24 mouse cellular contexts compared by ENCODE assay signal in the genomic region with DNA sequence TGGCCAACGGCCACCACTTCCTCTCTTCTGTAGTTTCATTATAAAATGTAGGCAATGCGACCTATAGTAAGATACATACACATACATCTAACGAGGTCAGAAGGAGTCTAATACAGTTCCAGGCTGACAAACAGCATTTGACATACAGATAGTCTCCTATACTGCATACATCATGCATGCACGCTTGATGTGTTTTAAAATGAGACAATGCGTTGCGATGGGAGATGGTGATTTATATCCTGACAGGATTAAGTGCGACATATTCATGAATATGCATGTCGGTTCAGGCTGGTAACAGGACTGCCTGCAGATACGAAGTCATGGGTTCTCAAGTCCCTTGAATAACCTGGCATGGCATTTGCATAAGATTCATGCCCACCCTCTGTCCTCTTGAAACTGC. TPM values are rescaled to one million over a fixed set of nuclear protein-coding genes. Genes with fewer than 3 reads are reported as not detected.
DNase-seq lines count a peak whose midpoint lies in the region; ATAC-seq lines count a peak whose summit lies in the region.
"Had no signal": no experiment of that assay in that cellular context is flagged by ENCODE, and none has a peak within 500 bp of the region (broad histone marks: within the 10 kb centered on the region; RNA-seq: fewer than 3 reads in every experiment).

No protein-coding gene starts in this region.

- 59% methylated on average over 9 of the region's 9 CpGs for WGBS in hindbrain, embryonic 12.5 days
- WGBS in hindbrain, embryonic 11.5 days, result 74% methylated on average over 9 of the region's 9 CpGs
- 33% methylated on average over 9 of the region's 9 CpGs for WGBS in midbrain, embryonic 14.5 days
- WGBS in midbrain, embryonic 10.5 days, result 88% methylated on average over 9 of the region's 9 CpGs
- WGBS in neural tube, embryonic 13.5 days, result 34% methylated on average over 9 of the region's 9 CpGs

- no peak overlapping the region for H3K4me2 ChIP-seq in hindbrain, embryonic 12.5 days (replicated peaks)
- H3K4me2 ChIP-seq in hindbrain, embryonic 11.5 days (replicated peaks; ENCODE audit: low read depth, low read length), result no peak overlapping the region
- H3K4me2 ChIP-seq in midbrain, embryonic 14.5 days (ENCODE audit: low read length), result no peak overlapping the region
- no peak overlapping the region for H3K4me2 ChIP-seq in neural tube, embryonic 13.5 days
- H3K4me2 ChIP-seq: embryonic facial prominence, embryonic 13.5 days; forebrain, embryonic 12.5 days; heart, embryonic 11.5 days; heart, embryonic 15.5 days had no signal

- no peaks in the 10 kb centered on the region for H3K9me3 ChIP-seq in hindbrain, embryonic 12.5 days (replicated peaks)
- H3K9me3 ChIP-seq in hindbrain, embryonic 11.5 days (ENCODE audit: control insufficient read depth, low read length), result no peaks in the 10 kb centered on the region
- H3K9me3 ChIP-seq in midbrain, embryonic 14.5 days (ENCODE audit: control insufficient read depth, low read length), result no peaks in the 10 kb centered on the region
- no peaks in the 10 kb centered on the region for H3K9me3 ChIP-seq in midbrain, embryonic 10.5 days (replicated peaks)
- no peaks in the 10 kb centered on the region for H3K9me3 ChIP-seq in neural tube, embryonic 13.5 days
- H3K9me3 ChIP-seq: embryonic facial prominence, embryonic 13.5 days; forebrain, embryonic 12.5 days; heart, embryonic 15.5 days had no signal

- no peak overlapping the region for H3K9ac ChIP-seq in hindbrain, embryonic 12.5 days
- H3K9ac ChIP-seq in hindbrain, embryonic 11.5 days (ENCODE audit: low read depth, low read length), result no peak overlapping the region
- H3K9ac ChIP-seq in midbrain, embryonic 14.5 days (replicated peaks; ENCODE audit: low read length), result no peak overlapping the region
- peak overlapping the region; percentile 3; the same call in 1 of the 2 replicates for H3K9ac ChIP-seq in neural tube, embryonic 13.5 days
- H3K9ac ChIP-seq: embryonic facial prominence, embryonic 13.5 days; forebrain, embryonic 12.5 days; heart, embryonic 15.5 days had no signal

- H3K4me3 ChIP-seq in hindbrain, embryonic 12.5 days, result no peak overlapping the region
- H3K4me3 ChIP-seq in hindbrain, embryonic 11.5 days (ENCODE audit: low read depth, low read length), result no peak overlapping the region
- H3K4me3 ChIP-seq in midbrain, embryonic 14.5 days (replicated peaks; ENCODE audit: low read depth, low read length), result no peak overlapping the region
- H3K4me3 ChIP-seq in midbrain, embryonic 10.5 days, result no peak overlapping the region
- H3K4me3 ChIP-seq in neural tube, embryonic 13.5 days, result no peak overlapping the region
- H3K4me3 ChIP-seq: embryonic facial prominence, embryonic 13.5 days; forebrain, embryonic 12.5 days; heart, adult 2 months; heart, embryonic 15.5 days had no signal

- H3K4me1 ChIP-seq in hindbrain, embryonic 12.5 days, result peaks cover 14% of the 10 kb centered on the region
- no peaks in the 10 kb centered on the region for H3K4me1 ChIP-seq in hindbrain, embryonic 11.5 days (replicated peaks; ENCODE audit: control insufficient read depth, insufficient read depth, low read length)
- no peaks in the 10 kb centered on the region for H3K4me1 ChIP-seq in midbrain, embryonic 14.5 days (ENCODE audit: control insufficient read depth, insufficient read depth, low read length)
- peaks cover 3% of the 10 kb centered on the region; the same call in 1 of the 2 replicates for H3K4me1 ChIP-seq in midbrain, embryonic 10.5 days
- peaks cover 18% of the 10 kb centered on the region for H3K4me1 ChIP-seq in neural tube, embryonic 13.5 days (replicated peaks)
- H3K4me1 ChIP-seq: heart, embryonic 15.5 days had no signal

- no peaks in the 10 kb centered on the region for H3K27me3 ChIP-seq in hindbrain, embryonic 12.5 days
- H3K27me3 ChIP-seq in hindbrain, embryonic 11.5 days (ENCODE audit: control insufficient read depth, insufficient read depth, low read length), result no peaks in the 10 kb centered on the region
- no peaks in the 10 kb centered on the region for H3K27me3 ChIP-seq in midbrain, embryonic 14.5 days (ENCODE audit: control insufficient read depth, insufficient read depth, low read length)
- no peaks in the 10 kb centered on the region for H3K27me3 ChIP-seq in midbrain, embryonic 10.5 days (ENCODE audit: low read depth, poor library complexity, severe bottlenecking)
- H3K27me3 ChIP-seq in neural tube, embryonic 13.5 days, result no peaks in the 10 kb centered on the region
- H3K27me3 ChIP-seq: embryonic facial prominence, embryonic 13.5 days; heart, embryonic 15.5 days had no signal

- no peak for DNase-seq in hindbrain, embryonic 11.5 days (ENCODE audit: low spot score)
- peak; percentile 43 for DNase-seq in midbrain, embryonic 14.5 days
- no peak for DNase-seq in midbrain, embryonic 10.5 days (ENCODE audit: low spot score)
- DNase-seq in retina, postnatal 1 day, result peak; percentile 78
- DNase-seq in thymus, postnatal 0 days (ENCODE audit: low spot score), result no peak
- no peak for DNase-seq in adrenal gland, postnatal 36 days
- DNase-seq: adrenal gland, adult 8-10 months; B cell, adult 2 months; cerebellum, adult 11-12 months; cerebellum, adult 9-11 months; cerebellum, postnatal 36 days; gastrocnemius, postnatal 14 days; heart, adult 2 months; heart, postnatal 14 days had no signal

- ATAC-seq in hindbrain, embryonic 12.5 days (ENCODE audit: low FRiP score), result peak; percentile 54; the same call in 1 of the 2 replicates
- ATAC-seq in hindbrain, embryonic 11.5 days (ENCODE audit: low FRiP score), result no peak
- no peak for ATAC-seq in midbrain, embryonic 14.5 days (ENCODE audit: low FRiP score, low TSS enrichment)
- ATAC-seq in neural tube, embryonic 13.5 days (ENCODE audit: low read depth), result 0 out of 2 replicates have a peak, but pooled peaks have one; percentile 23
- ATAC-seq: CD4-positive, CD25-positive, alpha-beta regulatory T cell, adult 4 months; forebrain, embryonic 16.5 days had no signal

- peak overlapping the region; percentile 67 for H3K27ac ChIP-seq in hindbrain, embryonic 12.5 days
- H3K27ac ChIP-seq in hindbrain, embryonic 11.5 days (ENCODE audit: low read depth, low read length), result no peak overlapping the region
- H3K27ac ChIP-seq in midbrain, embryonic 14.5 days (replicated peaks; ENCODE audit: low read depth, low read length), result no peak overlapping the region
- H3K27ac ChIP-seq in midbrain, embryonic 10.5 days (replicated peaks), result no peak overlapping the region
- H3K27ac ChIP-seq in neural tube, embryonic 13.5 days (replicated peaks), result peak overlapping the region; percentile 74
- H3K27ac ChIP-seq: forebrain, embryonic 12.5 days; heart, adult 2 months; heart, embryonic 15.5 days had no signal

- no peaks in the 10 kb centered on the region for H3K36me3 ChIP-seq in hindbrain, embryonic 12.5 days
- no peaks in the 10 kb centered on the region for H3K36me3 ChIP-seq in hindbrain, embryonic 11.5 days (ENCODE audit: control insufficient read depth, insufficient read depth, low read length)
- no peaks in the 10 kb centered on the region for H3K36me3 ChIP-seq in midbrain, embryonic 14.5 days (ENCODE audit: control insufficient read depth, insufficient read depth, low read length)
- no peaks in the 10 kb centered on the region for H3K36me3 ChIP-seq in midbrain, embryonic 10.5 days
- no peaks in the 10 kb centered on the region for H3K36me3 ChIP-seq in neural tube, embryonic 13.5 days
- H3K36me3 ChIP-seq: embryonic facial prominence, embryonic 13.5 days; forebrain, embryonic 12.5 days; G1E; heart, embryonic 15.5 days had no signal

RNA-seq across cellular contexts. Expression of a gene that starts 54.7 kb away (rescaled TPM):
- 5.9 and 6.9 TPM in 2 replicates for polyA plus RNA-seq in hindbrain, embryonic 12.5 days (2016; fragmentation: Nextera tagmentation; extraction: Ambion mirVana)
- 6.5 and 7.5 TPM in 2 replicates for polyA plus RNA-seq in hindbrain, embryonic 11.5 days (2014; fragmentation: Nextera tagmentation; extraction: Ambion mirVana)
- 1.9 and 3.7 TPM in 2 replicates for polyA plus RNA-seq in midbrain, embryonic 14.5 days (2014; fragmentation: Nextera tagmentation; extraction: Ambion mirVana)
- 6.9 and 7.5 TPM in 2 replicates for polyA plus RNA-seq in midbrain, embryonic 10.5 days (2016; fragmentation: Nextera tagmentation; extraction: Ambion mirVana)
- polyA plus RNA-seq in neural tube, embryonic 13.5 days (2015; fragmentation: Nextera tagmentation; extraction: Ambion mirVana), result 7.2 and 7.6 TPM in 2 replicates
- 13.8 and 14.4 TPM in 2 replicates for polyA plus RNA-seq in thymus, postnatal 0 days (2015; fragmentation: Nextera tagmentation; extraction: Ambion mirVana)
- total RNA-seq in adrenal gland, postnatal 36 days (2021), result 100 to 1,000 TPM; 106 to 228 TPM
- total RNA-seq: hematopoietic stem cell, adult 5-6 weeks had no signal
- polyA plus RNA-seq: CD4-positive, CD25-positive, alpha-beta regulatory T cell, adult 4 months; G1E had no signal

Comparison
In these comparisons a context has a peak if more than half of its experiments do, and no peak if none do; other contexts are left out.
1. ATAC-seq: peak in hindbrain, embryonic 12.5 days (single experiment) and neural tube, embryonic 13.5 days (single experiment); none in hindbrain, embryonic 11.5 days (single experiment) and midbrain, embryonic 14.5 days (single experiment).
2. H3K27ac ChIP-seq: peak in hindbrain, embryonic 12.5 days (single experiment) and neural tube, embryonic 13.5 days (single experiment); none in hindbrain, embryonic 11.5 days (single experiment), midbrain, embryonic 14.5 days (single experiment) and midbrain, embryonic 10.5 days (single experiment).
3. DNase-seq: peak in midbrain, embryonic 14.5 days (single experiment) and retina, postnatal 1 day (single experiment); none in hindbrain, embryonic 11.5 days (single experiment), midbrain, embryonic 10.5 days (single experiment), thymus, postnatal 0 days (single experiment) and adrenal gland, postnatal 36 days (0 of 2).